Mouse (Mus musculus): ENCODE measurements around the gene Sspn. TPM values are rescaled to one million over a fixed set of nuclear protein-coding genes. Genes with fewer than 3 reads are reported as not detected.

The Sspn gene
- polyA plus RNA-seq, 1 experiment from 2014 or later, result 3.6 TPM

GRCm38 (mm10) chr6:145952594-145952993, 21.2 kb downstream of the Sspn start:
- Histone ChIP-seq H3K4me3 (ENCODE audit: low read depth, low read length) (no peak overlapping the region), H3K36me3 (ENCODE audit: control insufficient read depth, insufficient read depth) (no peaks in the 10 kb centered on the region), H3K9me3 (ENCODE audit: control insufficient read depth) (no peaks in the 10 kb centered on the region), H3K4me2 (replicated peaks; ENCODE audit: low read depth) (no peak overlapping the region), H3K9ac (ENCODE audit: low read depth, low read length) (no peak overlapping the region), H3K27ac (ENCODE audit: low read depth, low read length) (no peak overlapping the region), H3K27me3 (replicated peaks; ENCODE audit: control insufficient read depth, insufficient read depth, low read length) (no peaks in the 10 kb centered on the region), H3K4me1 (replicated peaks; ENCODE audit: control insufficient read depth, insufficient read depth, low read length) (no peaks in the 10 kb centered on the region)
- no peak for TF ChIP-seq CTCF (IDR thresholded peaks at IDR 0.05; ENCODE audit: low read depth)
- 73% methylated on average over 3 of the region's 3 CpGs for WGBS
- ATAC-seq, result no peak

GRCm38 (mm10) chr6:145953121-145953896, 21.9 kb downstream of the Sspn start:
- no peak for ATAC-seq
- Histone ChIP-seq H3K4me2 (replicated peaks; ENCODE audit: low read depth) (no peak overlapping the region), H3K9ac (ENCODE audit: low read depth, low read length) (no peak overlapping the region), H3K27me3 (replicated peaks; ENCODE audit: control insufficient read depth, insufficient read depth, low read length) (no peaks in the 10 kb centered on the region), H3K9me3 (ENCODE audit: control insufficient read depth) (no peaks in the 10 kb centered on the region), H3K4me1 (replicated peaks; ENCODE audit: control insufficient read depth, insufficient read depth, low read length) (no peaks in the 10 kb centered on the region), H3K36me3 (ENCODE audit: control insufficient read depth, insufficient read depth) (no peaks in the 10 kb centered on the region), H3K27ac (ENCODE audit: low read depth, low read length) (no peak overlapping the region), H3K4me3 (ENCODE audit: low read depth, low read length) (no peak overlapping the region)
- WGBS, result 81% methylated on average over 13 of the region's 13 CpGs
- TF ChIP-seq CTCF (IDR thresholded peaks at IDR 0.05; ENCODE audit: low read depth), result no peak

GRCm38 (mm10) chr6:145957427-145957965, 26.1 kb downstream of the Sspn start:
- Histone ChIP-seq H3K36me3 (ENCODE audit: control insufficient read depth, insufficient read depth) (no peaks in the 10 kb centered on the region), H3K27me3 (replicated peaks; ENCODE audit: control insufficient read depth, insufficient read depth, low read length) (no peaks in the 10 kb centered on the region), H3K4me3 (ENCODE audit: low read depth, low read length) (no peak overlapping the region), H3K9ac (ENCODE audit: low read depth, low read length) (no peak overlapping the region), H3K27ac (ENCODE audit: low read depth, low read length) (no peak overlapping the region), H3K4me1 (replicated peaks; ENCODE audit: control insufficient read depth, insufficient read depth, low read length) (no peaks in the 10 kb centered on the region), H3K9me3 (ENCODE audit: control insufficient read depth) (no peaks in the 10 kb centered on the region), H3K4me2 (replicated peaks; ENCODE audit: low read depth) (no peak overlapping the region)
- 82% methylated on average over 6 of the region's 6 CpGs for WGBS
- no peak for TF ChIP-seq CTCF (IDR thresholded peaks at IDR 0.05; ENCODE audit: low read depth)
- ATAC-seq, result no peak

GRCm38 (mm10) chr6:145958070-145958469, 26.6 kb downstream of the Sspn start:
- Histone ChIP-seq H3K9me3 (ENCODE audit: control insufficient read depth) (no peaks in the 10 kb centered on the region), H3K4me2 (replicated peaks; ENCODE audit: low read depth) (no peak overlapping the region), H3K4me1 (replicated peaks; ENCODE audit: control insufficient read depth, insufficient read depth, low read length) (no peaks in the 10 kb centered on the region), H3K36me3 (ENCODE audit: control insufficient read depth, insufficient read depth) (no peaks in the 10 kb centered on the region), H3K27me3 (replicated peaks; ENCODE audit: control insufficient read depth, insufficient read depth, low read length) (no peaks in the 10 kb centered on the region), H3K27ac (ENCODE audit: low read depth, low read length) (no peak overlapping the region), H3K4me3 (ENCODE audit: low read depth, low read length) (no peak overlapping the region), H3K9ac (ENCODE audit: low read depth, low read length) (no peak overlapping the region)
- no peak for ATAC-seq
- WGBS, result 52% methylated on average over 5 of the region's 5 CpGs
- TF ChIP-seq CTCF (IDR thresholded peaks at IDR 0.05; ENCODE audit: low read depth), result no peak

- no peak for ATAC-seq
- no peaks in the 10 kb centered on the region for H3K36me3 ChIP-seq (ENCODE audit: control insufficient read depth, insufficient read depth)
- no peaks in the 10 kb centered on the region for H3K4me1 ChIP-seq (replicated peaks; ENCODE audit: control insufficient read depth, insufficient read depth, low read length)
- WGBS, result 61% methylated on average over 8 of the region's 8 CpGs
- H3K9ac ChIP-seq (ENCODE audit: low read depth, low read length), result no peak overlapping the region
- H3K27me3 ChIP-seq (replicated peaks; ENCODE audit: control insufficient read depth, insufficient read depth, low read length), result no peaks in the 10 kb centered on the region
- no peak overlapping the region for H3K27ac ChIP-seq (ENCODE audit: low read depth, low read length)
- H3K4me3 ChIP-seq (ENCODE audit: low read depth, low read length), result no peak overlapping the region
- TF ChIP-seq CTCF (IDR thresholded peaks at IDR 0.05; ENCODE audit: low read depth), result no peak
- H3K4me2 ChIP-seq (replicated peaks; ENCODE audit: low read depth), result no peak overlapping the region
- no peaks in the 10 kb centered on the region for H3K9me3 ChIP-seq (ENCODE audit: control insufficient read depth)
Measured at GRCm38 (mm10) chr6:145961047-145961446, 29.6 kb downstream of the Sspn start.

GRCm38 (mm10) chr6:145963966-145964365, 32.5 kb downstream of the Sspn start:
- no peak overlapping the region for H3K4me2 ChIP-seq (replicated peaks; ENCODE audit: low read depth)
- no peak for TF ChIP-seq CTCF (IDR thresholded peaks at IDR 0.05; ENCODE audit: low read depth)
- no peak overlapping the region for H3K4me3 ChIP-seq (ENCODE audit: low read depth, low read length)
- H3K36me3 ChIP-seq (ENCODE audit: control insufficient read depth, insufficient read depth), result no peaks in the 10 kb centered on the region
- no peak overlapping the region for H3K27ac ChIP-seq (ENCODE audit: low read depth, low read length)
- no peaks in the 10 kb centered on the region for H3K27me3 ChIP-seq (replicated peaks; ENCODE audit: control insufficient read depth, insufficient read depth, low read length)
- ATAC-seq, result no peak
- H3K9ac ChIP-seq (ENCODE audit: low read depth, low read length), result no peak overlapping the region
- H3K4me1 ChIP-seq (replicated peaks; ENCODE audit: control insufficient read depth, insufficient read depth, low read length), result 0 out of 2 replicates have a peak, but pooled peaks cover 6% of the 10 kb centered on the region
- no peaks in the 10 kb centered on the region for H3K9me3 ChIP-seq (ENCODE audit: control insufficient read depth)
- WGBS, result 92% methylated on average over 13 of the region's 13 CpGs

Measured in intestine, postnatal 0 days (tissue).